Mouse (Mus musculus) stomach, postnatal 0 days (tissue): Measurements from ENCODE around the gene Hist1h3a. TPM values are rescaled to one million over a fixed set of nuclear protein-coding genes. Genes with fewer than 3 reads are reported as not detected.
"Not testable (repeated sequence)": the region's sequence is repeated elsewhere in the genome, so short reads cannot be mapped to it uniquely, and the experiment has no call there.

Experiments used
- ATAC-seq: fragments of 200-750 bp; cut with Nextera tagmentation; 2 replicates; pipeline ENCODE4 v1.8.0; 2017; ENCODE audit not compliant: low FRiP score, low TSS enrichment
- DNase-seq: peaks from one replicate; pipeline ENCODE4 v3.0.0-alpha.2; 2016; ENCODE audit warnings: low spot score
- H3K27ac ChIP-seq: fragments of 300-500 bp; sonication (generic); replicated peaks from 2 replicates; pipeline ENCODE4 v1.5.1; 2014; ENCODE audit warnings: mild to moderate bottlenecking, control low read depth
- H3K27me3 ChIP-seq: fragments of 300-500 bp; sonication (generic); 2 replicates; pipeline ENCODE4 v1.6.1; 2014; ENCODE audit warnings: low read length; ENCODE audit not compliant: control insufficient read depth, insufficient read depth
- H3K36me3 ChIP-seq: fragments of 300-500 bp; sonication (generic); 2 replicates; pipeline ENCODE4 v1.6.1; 2014; ENCODE audit warnings: low read length, mixed read lengths; ENCODE audit not compliant: control insufficient read depth, insufficient read depth
- H3K4me1 ChIP-seq: fragments of 300-500 bp; sonication (generic); replicated peaks from 2 replicates; pipeline ENCODE4 v1.6.1; 2014; ENCODE audit warnings: antibody characterized with exemption; ENCODE audit not compliant: control insufficient read depth, insufficient read depth
- H3K4me2 ChIP-seq: fragments of 300-500 bp; sonication (generic); replicated peaks from 2 replicates; pipeline ENCODE4 v1.6.1; 2014; ENCODE audit warnings: low read depth, mild to moderate bottlenecking, control low read depth, moderate library complexity
- H3K4me3 ChIP-seq: fragments of 300-500 bp; sonication (generic); 2 replicates; pipeline ENCODE4 v1.5.1; 2014; ENCODE audit warnings: low read depth, low read length, control low read depth
- H3K9ac ChIP-seq: fragments of 300-500 bp; sonication (generic); 2 replicates; pipeline ENCODE4 v1.6.1; 2014; ENCODE audit warnings: mild to moderate bottlenecking, low read length, control low read depth, mixed read lengths
- H3K9me3 ChIP-seq: fragments of 300-500 bp; sonication (generic); 2 replicates; pipeline ENCODE4 v1.6.1; 2016; ENCODE audit warnings: low read length; ENCODE audit not compliant: control insufficient read depth
- CTCF ChIP-seq: IDR thresholded peaks from 2 replicates; pipeline ENCODE4 v1.5.1; 2016; ENCODE audit warnings: antibody characterized with exemption, low read depth, mild to moderate bottlenecking, moderate library complexity
- EP300 ChIP-seq: optimal IDR thresholded peaks from 2 replicates; pipeline ENCODE3; 2016; ENCODE audit warnings: antibody characterized with exemption
- WGBS: fragments of 180-500 bp; shearing (Covaris S2); extraction: QIAGEN DNeasy Blood & Tissue Kit; methylation state at CpG from one replicate; pipeline ENCODE4 v1.1.7; 2014; 5-methylcytosine and 5-hydroxymethylcytosine counted together
- polyA plus RNA-seq: library from polyadenylated mRNA; unstranded; fragments of >200 nt; fragmentation: Nextera tagmentation; extraction: Ambion mirVana; gene quantifications from 2 replicates; pipeline ENCODE4 v1.2.1, GENCODE M21; 2015

Hist1h3a gene
- polyA plus RNA-seq, 1 experiment from 2014 or later: 3.7 TPM

DNA sequence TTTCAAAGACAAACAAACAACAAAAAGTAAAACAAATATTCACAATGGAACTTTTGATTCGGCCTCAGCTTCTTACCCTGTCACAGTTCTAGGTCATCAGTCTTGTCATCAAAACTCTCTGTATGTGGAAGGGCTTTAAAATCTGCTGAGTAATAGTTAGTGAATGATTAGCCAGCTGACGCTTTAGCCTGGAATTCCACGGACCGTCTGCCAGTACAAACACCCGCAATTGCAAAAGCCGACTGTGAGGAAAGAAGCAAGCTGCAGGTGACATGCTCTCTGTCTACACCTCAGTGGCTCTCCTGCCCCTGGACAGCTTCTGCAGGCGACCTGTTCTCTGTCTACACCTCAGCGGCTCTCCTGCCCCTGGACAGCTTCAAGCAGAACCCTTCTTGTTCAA, 31.7 kb downstream of the Hist1h3a start:
- no peak for TF ChIP-seq CTCF
- no peak for TF ChIP-seq EP300
- WGBS: 19% methylated on average over 8 of the region's 8 CpGs

DNA sequence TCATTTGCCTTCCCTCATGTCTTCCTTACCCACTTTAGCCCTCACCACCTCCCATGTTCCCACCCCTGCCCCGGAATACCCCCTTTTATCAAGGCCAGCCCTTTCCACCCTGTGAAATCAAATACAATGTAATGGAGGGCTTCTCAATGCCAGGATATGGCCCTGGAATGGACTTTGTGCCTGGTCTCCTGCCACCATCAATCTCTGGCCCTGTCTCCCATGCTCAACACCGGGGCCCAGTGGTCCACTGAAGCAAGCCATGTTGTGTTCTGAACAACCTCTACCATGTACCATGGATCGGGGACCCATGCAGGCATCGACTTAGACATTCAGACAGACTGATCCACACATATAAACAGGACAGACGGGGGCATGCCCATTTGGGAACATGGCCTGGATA, 32.5 kb downstream of the Hist1h3a start:
- 90% methylated on average over 5 of the region's 5 CpGs for WGBS
- H3K9me3 ChIP-seq: no peaks in the 10 kb centered on the region
- H3K9ac ChIP-seq: no peak overlapping the region
- no peaks in the 10 kb centered on the region for H3K4me1 ChIP-seq
- no peak for TF ChIP-seq EP300
- TF ChIP-seq CTCF: no peak
- ATAC-seq (no peak), DNase-seq (no peak)
- no peaks in the 10 kb centered on the region for H3K36me3 ChIP-seq
- no peak overlapping the region for H3K27ac ChIP-seq
- no peak overlapping the region for H3K4me3 ChIP-seq
- no peaks in the 10 kb centered on the region for H3K27me3 ChIP-seq
- no peak overlapping the region for H3K4me2 ChIP-seq

More for the DNA sequence above, 31.7 kb downstream of the Hist1h3a start:
- H3K4me3 ChIP-seq: no peak overlapping the region
- H3K4me1 ChIP-seq: no peaks in the 10 kb centered on the region
- no peaks in the 10 kb centered on the region for H3K9me3 ChIP-seq
- ATAC-seq: peak; percentile 87
- H3K27ac ChIP-seq: no peak overlapping the region
- peak; percentile 62 for DNase-seq
- no peaks in the 10 kb centered on the region for H3K36me3 ChIP-seq
- H3K4me2 ChIP-seq: no peak overlapping the region
- H3K9ac ChIP-seq: no peak overlapping the region
- H3K27me3 ChIP-seq: no peaks in the 10 kb centered on the region

GRCm38 (mm10) chr13:23729192-23729525, 33.0 kb downstream of the Hist1h3a start:
- no peaks in the 10 kb centered on the region for H3K27me3 ChIP-seq
- no peak overlapping the region for H3K27ac ChIP-seq
- no peak overlapping the region for H3K4me2 ChIP-seq
- H3K9ac ChIP-seq: no peak overlapping the region
- ATAC-seq (no peak), DNase-seq (no peak)
- no peak for TF ChIP-seq CTCF
- TF ChIP-seq EP300: no peak
- 91% methylated on average over 9 of the region's 9 CpGs for WGBS
- no peaks in the 10 kb centered on the region for H3K4me1 ChIP-seq
- no peak overlapping the region for H3K4me3 ChIP-seq
- no peaks in the 10 kb centered on the region for H3K36me3 ChIP-seq
- H3K9me3 ChIP-seq: no peaks in the 10 kb centered on the region

DNA sequence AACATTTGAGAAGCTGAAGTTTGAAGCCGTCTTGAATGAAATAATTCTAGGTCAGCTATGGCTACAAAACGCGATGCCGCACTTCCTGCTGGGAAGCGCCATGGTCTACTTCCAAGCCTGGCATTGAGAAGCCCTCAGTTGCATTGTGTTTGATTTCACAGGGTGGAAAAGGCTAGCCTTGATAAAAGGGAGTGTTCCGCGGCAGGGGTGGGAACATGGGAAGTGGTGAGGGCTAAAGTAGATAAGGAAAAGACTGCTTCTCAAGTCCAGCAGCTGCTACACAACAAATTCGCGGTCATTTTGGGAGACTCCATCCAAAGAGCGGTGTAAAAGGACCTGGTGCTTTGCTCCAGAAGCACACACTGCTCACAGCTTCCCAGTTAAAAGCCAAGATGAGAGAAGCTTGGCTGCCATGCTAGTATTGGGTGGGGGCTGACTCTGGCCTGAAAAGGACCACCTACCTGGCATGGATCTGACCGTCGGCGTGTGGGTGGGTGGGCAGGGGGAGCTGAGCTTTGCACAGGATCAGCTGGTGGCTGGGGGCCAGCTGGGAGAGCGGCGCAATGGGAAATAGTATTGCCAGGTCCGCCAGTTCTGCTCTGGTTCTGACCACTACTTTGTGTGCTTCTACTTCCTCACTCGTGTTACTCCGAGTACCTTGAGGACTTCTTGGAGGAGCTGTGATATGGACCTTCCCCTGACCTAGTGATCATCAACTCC, 33.6 kb downstream of the Hist1h3a start:
- H3K9ac ChIP-seq: no peak overlapping the region
- no peak for TF ChIP-seq EP300
- no peak for TF ChIP-seq CTCF
- H3K9me3 ChIP-seq: no peaks in the 10 kb centered on the region
- no peak overlapping the region for H3K4me2 ChIP-seq
- WGBS: 86% methylated on average over 18 of the region's 18 CpGs
- ATAC-seq (no peak), DNase-seq (no peak)
- H3K36me3 ChIP-seq: no peaks in the 10 kb centered on the region
- H3K4me1 ChIP-seq: no peaks in the 10 kb centered on the region
- H3K4me3 ChIP-seq: no peak overlapping the region
- no peak overlapping the region for H3K27ac ChIP-seq
- H3K27me3 ChIP-seq: no peaks in the 10 kb centered on the region

DNA sequence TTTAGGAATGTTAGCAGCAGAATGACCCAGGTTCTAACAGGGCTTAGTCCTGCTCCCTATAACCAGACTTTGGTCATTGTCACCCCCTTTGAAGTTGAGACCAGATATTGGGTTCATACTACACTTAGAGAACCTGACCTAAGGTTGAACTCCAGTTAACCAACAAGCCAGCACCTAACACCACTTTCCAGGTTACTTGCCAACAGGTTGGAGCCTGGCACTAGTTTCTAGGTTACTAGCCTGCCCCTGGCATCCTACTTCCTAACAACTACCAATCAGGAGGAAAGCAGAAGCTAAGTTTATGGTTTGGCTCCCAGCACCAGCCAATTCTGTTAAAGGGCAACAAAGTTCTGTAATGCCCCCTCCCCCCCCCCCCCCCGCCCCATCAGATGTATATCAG, 37.0 kb downstream of the Hist1h3a start:
- no peak for TF ChIP-seq CTCF
- TF ChIP-seq EP300: no peak
- H3K9me3 ChIP-seq: no peaks in the 10 kb centered on the region
- H3K4me1 ChIP-seq: no peaks in the 10 kb centered on the region
- no peak overlapping the region for H3K9ac ChIP-seq
- H3K4me2 ChIP-seq: no peak overlapping the region
- DNase-seq: peak; percentile 10
- ATAC-seq: no peak
- H3K36me3 ChIP-seq: no peaks in the 10 kb centered on the region
- 78% methylated on average over 1 of the region's 1 CpGs for WGBS
- H3K27me3 ChIP-seq: no peaks in the 10 kb centered on the region
- H3K4me3 ChIP-seq: no peak overlapping the region
- no peak overlapping the region for H3K27ac ChIP-seq

DNA sequence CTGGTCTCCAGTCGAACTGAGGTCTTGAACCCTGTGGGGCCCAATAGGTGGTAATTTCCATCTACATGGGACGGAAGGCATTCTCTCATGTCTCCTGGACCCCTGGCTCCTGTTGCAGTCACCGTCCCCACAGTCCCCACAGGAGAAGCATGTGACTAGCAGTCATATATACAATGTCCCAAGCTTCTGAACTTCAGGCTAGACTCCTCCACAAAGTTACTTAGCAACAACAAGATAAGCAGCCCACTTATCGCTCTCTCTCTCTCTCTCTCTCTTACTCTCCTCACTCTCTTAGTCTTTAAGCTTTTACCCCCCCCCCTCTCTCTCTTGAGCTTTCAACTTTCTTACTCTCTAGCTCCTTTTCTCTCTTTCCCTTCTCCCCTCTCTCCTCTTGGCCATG, 37.9 kb downstream of the Hist1h3a start:
- H3K36me3 ChIP-seq: no peaks in the 10 kb centered on the region
- no peak overlapping the region for H3K4me3 ChIP-seq
- WGBS: 73% methylated on average over 4 of the region's 4 CpGs
- H3K4me2 ChIP-seq: no peak overlapping the region
- H3K9me3 ChIP-seq: no peaks in the 10 kb centered on the region
- no peak overlapping the region for H3K27ac ChIP-seq
- ATAC-seq: no peak
- no peaks in the 10 kb centered on the region for H3K4me1 ChIP-seq
- no peak for TF ChIP-seq EP300
- TF ChIP-seq CTCF: no peak
- H3K27me3 ChIP-seq: no peaks in the 10 kb centered on the region
- H3K9ac ChIP-seq: no peak overlapping the region
- no peak for DNase-seq

DNA sequence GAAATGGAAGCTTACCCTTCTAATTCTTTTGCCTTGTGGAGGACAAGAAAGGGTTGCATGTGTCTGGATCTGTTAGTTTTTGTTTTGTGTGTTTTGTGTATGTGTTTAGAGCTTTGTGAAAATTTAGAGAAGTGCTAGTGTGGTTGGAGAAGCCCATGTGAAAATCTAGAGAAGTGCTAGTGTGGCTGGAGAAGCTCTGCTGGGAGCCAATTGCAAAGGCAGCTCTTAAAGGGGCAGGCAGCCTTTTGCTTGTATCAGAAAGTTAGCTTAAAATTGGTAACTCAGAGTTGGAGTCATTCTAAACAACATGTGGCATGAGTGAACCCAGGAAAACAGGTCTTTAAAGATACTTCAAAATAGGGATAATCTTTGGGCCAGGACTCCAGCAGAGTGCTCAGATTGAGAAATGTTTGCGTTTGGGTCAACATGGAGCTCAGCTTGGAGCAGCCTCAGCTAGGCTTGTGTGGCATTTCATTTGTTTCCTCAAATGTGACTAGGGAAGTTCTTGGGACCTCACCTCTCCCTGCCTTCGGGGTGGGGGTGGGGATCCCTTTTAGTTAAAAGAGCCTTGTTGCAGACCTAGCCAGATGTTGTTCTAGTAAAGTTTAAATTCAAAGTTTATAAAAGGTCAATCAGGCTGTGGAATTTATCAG, 44.5 kb downstream of the Hist1h3a start:
- not testable (repeated sequence) for H3K27me3 ChIP-seq, DNase-seq, ATAC-seq, H3K4me3 ChIP-seq, H3K36me3 ChIP-seq, H3K4me2 ChIP-seq, H3K27ac ChIP-seq, H3K9ac ChIP-seq, H3K9me3 ChIP-seq, H3K4me1 ChIP-seq
- 8% methylated on average over 2 of the region's 2 CpGs for WGBS
